Mouse (Mus musculus) gastrocnemius, postnatal 14 days (tissue): ENCODE measurements around the gene Gorasp1. TPM values are rescaled to one million over a fixed set of nuclear protein-coding genes. Genes with fewer than 3 reads are reported as not detected.

ENCODE experiments used
- DNase-seq: peaks from one replicate; pipeline ENCODE4 v3.0.0; 2021; ENCODE audit warnings: mixed read lengths
- intact Hi-C: fragments of 180-260 bp; cut with DNase I; formaldehyde crosslinking; loops from one replicate; pipeline ENCODE4 v1.15.1; 2025; ENCODE audit warnings: low total_unique reads
- total RNA-seq, 2 experiments: library from RNA; stranded (reverse); gene quantifications; 2 replicates each; pipeline ENCODE4 v1.2.3; 2021

Gene Gorasp1
- total RNA-seq, 2 experiments from 2014 or later = 16.9 to 17.7 TPM

DNA sequence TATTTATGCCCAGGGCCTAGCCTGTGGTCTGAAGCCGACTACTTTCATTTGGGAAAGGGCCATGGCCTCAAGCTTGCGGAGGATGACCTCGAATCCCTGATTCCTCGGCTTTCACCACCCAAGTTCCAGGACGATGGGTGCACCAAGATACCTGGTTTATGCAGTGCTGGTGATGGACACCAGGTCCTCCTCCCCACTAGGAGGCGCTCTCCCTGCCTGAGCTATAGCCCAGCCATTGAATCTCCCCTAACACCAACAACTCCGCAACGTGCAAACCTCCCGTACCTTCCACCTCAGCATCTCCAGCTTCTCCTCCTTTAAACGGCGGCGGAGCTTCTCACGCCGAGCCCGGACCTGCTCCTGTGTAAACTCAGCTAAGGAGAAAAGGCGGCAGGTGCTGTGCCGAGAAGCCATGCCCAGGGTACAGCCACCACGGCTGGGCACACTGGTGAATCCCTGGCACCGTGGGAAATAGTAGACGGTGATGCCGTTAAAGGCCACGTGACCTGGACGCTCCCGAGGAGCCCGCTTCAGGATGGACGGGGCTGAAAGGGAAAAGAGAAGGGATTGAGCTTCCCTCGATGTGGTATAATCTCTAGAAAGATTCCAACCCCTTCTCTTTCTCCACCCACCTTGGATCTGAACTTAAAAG lies 36.6 kb upstream of the Gorasp1 start:
- no peak for DNase-seq
- intact Hi-C loops = no loop called here

DNA sequence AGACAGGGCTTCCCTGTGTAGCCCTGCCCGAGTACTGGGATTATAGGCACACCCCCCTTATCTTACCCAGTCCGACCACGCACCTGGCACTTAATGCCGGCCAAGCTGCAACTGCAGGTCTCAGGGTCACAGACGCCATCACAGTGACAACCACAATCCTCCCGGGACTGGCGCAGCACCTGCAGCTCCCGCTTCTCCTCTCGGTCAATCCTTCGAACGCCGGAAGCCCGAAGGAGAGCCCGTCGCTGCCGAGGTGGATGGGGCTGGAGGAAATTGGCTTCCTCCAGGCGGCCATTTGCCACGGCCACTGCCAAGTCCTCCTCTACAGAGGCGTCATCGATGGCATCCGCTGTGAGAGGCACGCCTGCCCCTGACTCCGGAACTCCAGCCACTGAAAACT lies 35.9 kb upstream of the Gorasp1 start:
- DNase-seq = no peak
- intact Hi-C loops = no loop called here

DNA sequence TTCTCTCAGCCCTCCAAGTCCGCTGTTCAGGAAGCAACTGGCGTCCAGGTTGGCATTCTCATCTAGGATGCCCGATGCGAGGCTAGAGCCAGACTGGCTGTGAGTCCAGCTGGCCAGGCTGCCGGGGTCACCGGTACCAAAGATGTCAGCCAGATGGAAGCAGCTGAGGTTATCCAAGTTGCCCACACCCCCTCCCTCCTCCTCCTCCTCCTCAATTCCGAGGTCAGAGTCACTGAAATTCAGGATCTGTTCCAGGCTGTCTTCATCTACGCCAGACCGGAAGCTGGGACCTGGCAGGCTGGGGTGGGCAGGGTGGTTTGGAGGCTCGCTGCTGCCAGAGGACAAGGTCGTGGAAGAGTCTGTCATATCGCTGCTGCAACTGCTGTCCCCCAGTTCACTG lies 35.2 kb upstream of the Gorasp1 start:
- intact Hi-C loops = no loop called here
- DNase-seq = peak; percentile 50

DNA sequence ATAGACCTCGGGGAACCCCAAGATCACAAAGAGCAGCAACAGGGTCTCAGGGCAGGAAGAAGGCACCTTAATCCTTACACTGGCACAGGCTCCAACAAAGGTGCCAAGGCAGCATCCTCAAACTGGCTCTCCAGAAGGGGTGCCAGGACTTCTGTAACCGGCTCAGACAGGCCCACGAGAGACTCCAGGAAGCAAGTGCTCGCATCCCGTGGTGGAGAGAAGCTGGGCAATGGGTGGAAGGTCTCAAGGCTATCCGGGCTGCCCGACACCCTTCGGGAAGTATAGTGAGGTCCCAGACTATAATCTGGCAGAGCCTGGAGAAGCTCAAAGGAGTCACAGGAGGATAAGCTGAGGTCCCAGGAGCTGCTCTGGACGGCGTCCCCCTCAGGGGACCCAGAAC lies 34.8 kb upstream of the Gorasp1 start:
- DNase-seq = no peak
- intact Hi-C loops = no loop called here

DNA sequence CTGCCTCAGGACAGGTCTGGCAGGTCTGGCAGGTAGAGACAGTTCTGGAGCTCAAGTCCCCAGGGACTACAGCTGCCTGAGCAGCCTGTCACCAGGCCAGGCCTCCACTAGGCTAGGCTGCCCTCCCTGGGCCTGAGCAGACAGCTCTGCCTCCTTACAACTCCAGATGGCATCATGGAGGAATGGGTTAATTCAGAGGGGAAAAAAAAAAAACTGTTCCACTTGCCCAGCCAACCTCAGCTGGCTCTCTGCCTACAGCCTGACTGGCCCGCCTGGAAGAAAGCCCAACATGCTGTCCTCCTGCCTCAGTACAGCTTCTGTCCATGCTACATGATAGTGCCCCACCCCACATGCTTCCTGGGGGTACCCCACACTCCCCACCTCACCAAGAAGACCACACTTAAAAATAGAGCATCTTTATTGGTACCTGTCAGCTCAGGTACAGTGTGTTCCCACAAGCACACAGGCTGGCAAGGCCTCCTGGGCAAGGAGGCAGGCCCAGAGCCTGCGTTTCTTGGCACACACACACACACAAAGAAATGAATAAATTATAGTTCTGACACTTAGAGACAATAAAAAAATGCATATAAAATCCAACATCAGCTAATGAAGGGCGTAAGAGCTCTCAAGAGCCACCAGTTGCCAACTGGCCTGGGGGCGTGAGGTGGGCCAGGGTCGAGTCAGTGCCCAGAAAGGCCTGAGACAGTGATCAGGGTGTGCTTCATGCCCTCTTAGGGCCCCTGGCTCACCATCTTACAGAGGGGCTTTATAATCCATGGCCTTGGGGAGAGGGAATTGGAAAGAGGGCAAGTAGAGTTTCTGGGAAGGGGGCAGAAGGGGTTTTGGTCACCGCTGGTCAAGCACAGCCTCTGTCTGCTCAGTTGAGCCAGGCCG lies 33.6 kb upstream of the Gorasp1 start:
- intact Hi-C loops = no loop called here
- no peak for DNase-seq

DNA sequence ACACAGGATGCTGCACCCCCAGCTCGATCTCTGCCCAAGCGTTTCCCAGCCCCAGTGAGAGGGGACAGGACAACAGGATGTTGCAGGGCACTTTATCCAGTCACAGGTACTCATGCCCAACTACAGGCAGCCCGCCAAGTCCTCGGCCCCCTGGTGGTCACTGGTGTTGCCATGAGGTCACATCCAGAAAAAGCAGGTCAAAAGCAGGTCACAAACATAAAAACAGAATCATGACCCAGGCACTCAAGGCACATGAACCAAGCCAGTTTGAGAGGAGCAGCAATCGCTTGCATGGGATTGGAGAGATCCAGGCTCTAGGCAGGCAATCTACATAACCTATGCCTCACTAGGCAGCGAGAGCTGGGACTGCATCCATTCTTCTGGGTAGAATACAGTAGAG lies 32.9 kb upstream of the Gorasp1 start:
- DNase-seq = peak; percentile 58
- intact Hi-C loops = no loop called here

DNA sequence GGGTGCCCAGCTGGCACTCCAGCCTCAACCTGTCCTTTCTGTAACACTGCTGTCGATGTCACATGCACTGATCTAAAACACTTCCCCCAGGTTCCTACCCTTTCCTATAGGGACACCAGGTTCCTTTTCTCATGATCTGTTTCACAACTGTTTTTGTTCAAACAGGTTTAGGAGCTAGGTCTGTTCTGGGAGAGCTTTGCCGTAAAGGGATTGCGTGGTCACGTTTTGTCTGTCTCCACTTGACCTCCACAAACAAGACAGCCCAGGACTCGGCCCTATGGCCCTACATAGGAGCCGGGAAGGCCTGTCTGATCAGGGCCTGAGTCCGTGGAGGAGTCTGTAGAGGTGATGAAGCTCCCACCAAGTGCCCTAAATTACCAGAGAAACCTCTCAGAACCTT lies 32.4 kb upstream of the Gorasp1 start:
- DNase-seq = no peak
- intact Hi-C loops = no loop called here

DNA sequence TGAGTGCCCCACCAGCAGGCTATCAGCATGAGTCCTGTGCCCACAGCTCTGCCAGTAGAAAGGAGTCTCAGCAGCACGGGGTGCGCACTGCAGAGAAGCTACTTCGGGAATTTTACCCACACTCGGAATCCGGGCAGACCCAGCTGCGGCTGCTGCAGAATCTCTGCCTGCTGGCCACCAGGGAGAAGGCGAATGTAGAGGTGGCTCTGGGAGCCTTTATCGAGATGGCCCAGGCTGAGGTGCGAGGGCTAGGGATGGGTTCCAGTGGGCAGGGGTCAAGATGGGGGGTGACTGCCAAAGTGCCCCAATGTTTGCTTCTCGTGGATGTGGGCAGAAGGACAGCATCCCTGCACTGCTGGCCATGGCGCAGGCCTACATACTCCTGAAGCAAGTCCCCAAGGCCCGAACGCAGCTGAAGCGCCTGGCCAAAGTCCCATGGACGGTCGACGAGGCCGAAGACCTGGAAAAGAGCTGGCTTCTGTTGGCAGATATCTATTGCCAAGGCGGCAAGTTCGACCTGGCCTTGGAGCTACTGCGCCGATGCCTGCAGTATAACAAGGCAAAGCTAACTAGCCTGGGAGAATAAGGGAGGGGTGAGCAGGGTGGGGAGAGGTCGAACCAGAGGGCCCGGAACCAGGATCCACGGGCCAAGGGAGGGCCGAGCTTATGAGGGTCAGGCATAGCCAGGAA lies 29.0 kb upstream of the Gorasp1 start:
- intact Hi-C loops = no loop called here
- DNase-seq = no peak

DNA sequence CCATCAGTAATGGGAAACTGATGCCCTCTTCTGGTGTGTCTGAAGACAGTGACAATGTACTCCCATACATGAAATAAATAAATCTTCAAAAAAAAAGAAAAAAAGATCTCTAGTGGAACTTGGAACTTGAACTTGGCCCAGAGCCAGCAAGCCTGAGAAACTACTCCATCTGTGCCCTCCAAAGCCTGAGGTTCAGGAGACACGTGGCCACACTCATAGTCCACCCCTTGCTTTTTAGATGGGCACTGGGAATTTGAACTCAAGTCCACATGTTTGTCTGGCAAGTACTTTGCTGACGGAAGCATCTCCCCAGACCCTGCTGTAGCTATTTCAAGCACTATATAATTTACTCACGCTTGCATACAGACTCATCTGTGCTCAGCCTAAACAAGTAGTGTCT lies 27.8 kb upstream of the Gorasp1 start:
- intact Hi-C loops = no loop called here
- DNase-seq = no peak

DNA sequence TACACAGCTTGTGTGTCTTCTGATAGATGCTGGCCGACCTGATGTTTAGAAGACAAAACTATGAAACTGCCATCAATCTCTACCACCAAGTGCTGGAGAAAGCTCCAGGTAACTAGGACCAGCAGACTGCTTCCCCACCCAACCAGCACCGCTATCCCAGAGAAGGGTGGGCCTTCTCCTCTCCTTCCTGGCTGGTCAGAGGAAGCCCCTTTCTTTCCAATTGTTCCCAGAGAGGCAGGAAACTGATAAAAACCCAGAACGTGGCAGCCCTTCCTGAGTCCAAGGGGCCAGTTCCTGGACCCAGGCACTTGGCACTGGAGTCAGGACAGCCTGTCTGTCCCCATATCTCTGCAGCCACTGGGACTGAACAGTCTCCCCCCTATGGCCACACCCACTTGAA lies 26.8 kb upstream of the Gorasp1 start:
- DNase-seq = no peak
- intact Hi-C loops = loop anchor here (5.0 kb wide), 1 partner anchor 53 kb away; no protein-coding TSS in a partner anchor

DNA sequence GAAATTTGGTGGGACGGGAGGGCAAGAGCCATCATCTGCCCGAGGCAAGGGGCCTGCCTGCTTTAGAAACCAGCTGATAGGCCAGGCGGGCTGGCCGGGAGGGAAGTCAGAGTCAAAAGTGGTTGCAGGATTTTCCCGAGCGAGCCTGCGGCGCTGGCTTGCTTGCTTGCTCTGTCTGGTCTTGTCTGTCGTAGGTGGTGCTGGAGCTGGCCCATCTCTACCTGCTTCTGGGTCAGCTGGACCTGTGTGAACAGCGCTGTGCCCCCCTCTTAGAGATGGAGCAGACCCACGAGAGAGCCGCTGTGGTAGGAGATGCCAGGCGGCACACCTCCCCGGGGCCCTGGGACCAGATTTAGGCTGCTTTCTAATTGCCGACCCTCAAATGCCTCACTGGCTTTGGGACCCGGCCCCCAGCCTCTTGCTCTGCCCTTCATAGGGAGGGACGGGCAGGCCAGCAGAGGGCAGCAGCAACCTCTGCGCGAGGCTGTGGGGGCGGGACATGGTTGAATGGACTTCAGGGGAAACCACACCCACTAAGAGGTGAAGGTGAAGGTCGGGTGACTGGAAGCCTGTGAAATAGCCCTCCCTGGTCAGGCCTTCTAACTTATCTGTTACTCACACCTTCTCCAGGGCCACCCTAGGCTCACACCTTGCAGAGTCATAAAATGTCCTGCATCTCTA lies 25.8 kb upstream of the Gorasp1 start:
- intact Hi-C loops = loop anchor here (2.0 to 5.0 kb wide), 2 partner anchors 54 to 110 kb away; no protein-coding TSS in a partner anchor
- peak; percentile 68 for DNase-seq

DNA sequence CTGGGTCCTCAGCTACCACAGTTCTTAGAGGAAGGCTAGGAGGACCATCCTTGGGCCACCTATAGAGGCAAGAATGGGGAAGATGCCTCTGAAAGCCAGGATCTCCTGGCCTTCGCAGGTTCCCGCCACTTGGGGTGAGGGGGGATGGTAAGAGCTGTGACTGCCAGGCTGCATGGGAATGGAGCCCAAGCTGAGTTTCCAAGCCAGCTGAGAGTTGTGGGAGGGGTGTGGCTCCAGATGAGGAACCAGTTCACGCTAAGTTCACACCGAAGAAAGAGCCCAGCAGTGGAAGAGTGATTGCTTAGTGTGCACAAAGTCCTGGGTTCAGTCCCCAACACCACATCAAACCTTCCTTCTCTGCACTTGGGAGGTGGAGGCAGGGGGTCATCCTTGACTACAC lies 24.9 kb upstream of the Gorasp1 start:
- intact Hi-C loops = loop anchor here (2.0 to 5.0 kb wide), 2 partner anchors 55 to 111 kb away; no protein-coding TSS in a partner anchor
- no peak for DNase-seq

DNA sequence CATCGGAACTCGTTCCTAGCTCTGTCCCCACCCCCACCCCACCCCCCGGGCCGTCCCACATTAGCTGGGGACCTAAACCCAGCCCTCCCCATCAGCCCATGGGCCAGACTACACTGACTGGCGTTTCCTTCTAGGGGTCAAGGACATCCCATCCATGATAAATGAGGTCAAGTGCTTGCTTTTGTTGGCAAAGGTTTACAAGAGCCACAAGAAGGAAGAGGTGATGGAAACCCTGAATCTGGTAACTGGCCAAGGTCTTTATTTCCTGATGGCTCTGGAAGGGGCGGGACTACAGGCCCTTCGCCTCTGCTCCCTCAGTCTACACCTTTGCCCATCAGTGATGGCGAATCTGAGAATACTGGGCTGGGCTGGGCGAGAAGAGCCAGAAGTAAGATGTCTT lies 21.5 kb upstream of the Gorasp1 start:
- intact Hi-C loops = no loop called here
- DNase-seq = no peak

DNA sequence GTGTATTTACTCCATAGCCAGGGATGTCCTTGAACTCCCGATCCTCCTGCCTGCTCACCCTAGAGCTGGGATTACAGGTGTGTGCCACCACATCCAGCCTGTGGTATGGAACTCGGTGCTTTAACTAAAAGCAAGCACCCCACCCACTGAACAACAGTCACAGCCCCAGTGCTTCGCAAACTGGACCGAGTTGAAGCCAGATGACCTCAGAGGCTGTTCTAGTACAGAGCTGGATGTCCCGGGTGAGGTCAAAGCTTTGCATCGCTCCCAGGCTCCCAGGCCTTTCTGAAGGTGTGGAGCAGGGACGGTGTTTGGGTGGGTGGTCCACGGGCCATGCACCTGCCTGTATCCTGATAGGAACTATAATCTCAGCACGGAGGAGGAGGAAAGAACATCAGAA lies 14.0 kb upstream of the Gorasp1 start:
- no peak for DNase-seq
- intact Hi-C loops = no loop called here

DNA sequence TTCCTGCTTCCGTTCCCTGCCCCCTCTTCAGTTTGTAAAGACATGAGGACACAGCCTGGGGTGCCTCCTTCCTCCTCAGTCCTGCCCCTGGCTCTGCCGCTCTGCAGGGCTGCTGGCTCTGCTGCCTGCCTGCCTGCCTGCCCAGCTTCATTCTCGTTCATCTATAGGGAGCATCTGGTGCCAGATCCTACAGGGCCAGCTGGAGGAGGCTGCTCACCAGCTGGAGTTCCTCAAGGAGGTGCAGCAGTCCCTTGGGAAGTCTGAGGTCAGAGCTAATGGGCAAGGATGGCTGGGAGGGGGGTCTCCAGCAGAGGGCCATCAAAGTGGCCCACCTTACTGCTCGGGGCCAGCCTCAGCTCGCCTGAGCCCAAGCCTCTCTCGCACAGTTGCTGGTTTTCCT lies 13.1 kb upstream of the Gorasp1 start:
- no peak for DNase-seq

DNA sequence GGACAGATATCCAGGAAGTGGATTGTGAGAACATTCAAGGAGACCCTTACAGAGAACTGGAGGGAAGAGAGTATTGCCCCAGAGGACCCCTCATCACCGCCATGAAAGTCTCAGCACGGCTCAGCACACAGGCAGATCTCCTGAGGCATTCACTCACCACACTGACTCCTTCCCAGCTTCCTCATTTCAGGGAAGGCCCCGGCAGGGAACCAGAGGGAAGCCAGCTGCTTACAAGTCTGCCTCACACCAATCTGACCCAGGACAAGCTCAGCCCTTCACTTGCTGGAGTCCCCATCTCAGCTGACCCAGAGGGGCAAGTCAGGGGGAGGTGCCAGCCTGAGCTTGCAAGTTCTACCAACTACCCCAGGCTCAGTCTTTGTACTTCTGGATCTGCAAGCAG lies 11.4 kb upstream of the Gorasp1 start:
- intact Hi-C loops = no loop called here
- DNase-seq = no peak

More for the DNA sequence above, 13.1 kb upstream of the Gorasp1 start:
- intact Hi-C loops = no loop called here

DNA sequence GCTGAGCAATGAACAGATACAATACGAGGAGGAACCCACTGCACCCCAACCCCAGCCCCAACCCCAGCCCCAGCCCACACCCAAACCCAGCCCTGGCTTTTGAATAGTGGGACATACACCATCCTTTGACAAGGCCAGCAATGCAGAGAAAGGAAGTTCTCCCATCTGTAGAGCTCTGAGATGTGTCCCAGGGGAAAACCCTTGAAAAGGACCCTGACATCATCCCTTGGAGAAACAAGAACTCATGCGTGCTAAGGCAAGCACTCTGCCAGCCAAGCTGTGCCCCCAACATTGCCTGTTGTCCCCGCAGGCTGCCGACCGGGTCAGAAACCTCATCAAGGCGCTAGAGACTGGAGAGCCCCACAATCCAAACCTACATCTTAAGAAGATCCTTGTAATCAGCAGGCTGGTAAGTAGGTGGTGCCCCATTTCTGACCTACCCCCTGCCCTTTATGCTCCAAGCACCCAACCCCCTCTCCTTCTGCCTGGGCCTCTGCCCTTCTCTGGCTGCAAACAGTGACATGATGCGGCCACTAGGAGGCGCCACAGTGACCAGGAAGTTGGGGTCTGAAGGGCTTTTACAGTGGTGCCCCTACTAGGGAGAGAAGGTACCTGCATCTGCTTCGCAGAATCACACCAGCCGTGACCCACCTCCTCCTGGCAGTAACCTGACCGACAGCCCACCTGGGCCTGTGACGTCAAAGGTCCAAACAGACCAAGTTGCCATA lies 8.0 kb upstream of the Gorasp1 start:
- intact Hi-C loops = no loop called here
- DNase-seq = no peak

DNA sequence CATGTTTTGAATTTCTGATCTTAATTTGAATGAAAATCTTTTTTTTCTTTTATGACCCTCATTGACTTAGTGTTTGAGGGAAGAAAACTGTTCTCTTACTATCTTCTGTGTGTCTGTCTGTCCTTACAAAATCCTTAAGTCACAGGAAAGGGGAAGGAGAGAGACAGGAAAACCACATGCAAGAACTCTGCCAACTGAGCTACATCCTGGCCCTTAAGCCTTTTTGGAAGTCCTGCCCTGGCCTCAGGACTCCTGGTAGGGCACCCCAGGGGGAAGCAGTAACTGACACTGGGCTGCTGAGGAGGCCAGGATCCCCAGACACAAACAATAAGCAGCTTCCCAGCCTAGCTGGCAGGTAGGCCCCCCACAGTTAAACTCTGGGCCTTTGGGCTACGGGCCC lies 6.0 kb upstream of the Gorasp1 start:
- DNase-seq = no peak
- intact Hi-C loops = no loop called here

DNA sequence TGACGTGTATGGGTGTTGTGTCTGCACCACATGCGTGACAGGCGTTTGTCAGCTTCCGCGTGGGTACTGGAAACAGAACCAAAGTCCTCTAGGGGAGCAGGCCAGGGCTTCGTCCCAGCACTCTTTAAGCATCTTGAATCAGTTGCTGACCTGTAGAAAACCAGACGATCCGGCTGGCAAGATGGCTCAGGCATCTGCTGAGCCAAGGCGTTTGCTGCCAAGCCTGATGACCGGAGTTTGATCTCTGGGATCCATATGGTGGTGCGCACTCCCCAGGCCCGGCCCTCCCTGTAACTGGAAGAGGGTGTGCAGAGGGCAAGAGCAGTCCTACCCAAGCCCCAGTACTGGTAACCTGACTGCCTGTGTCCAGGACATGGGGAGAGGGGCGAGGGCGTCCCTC lies 4.5 kb upstream of the Gorasp1 start:
- intact Hi-C loops = no loop called here
- DNase-seq = no peak
